Mouse (Mus musculus): ENCODE results near the gene Ppfia1.

Ppfia1 gene

GRCm38 (mm10) chr7:144427460-144427859 lies 126.1 kb downstream of the Ppfia1 start:
- DNase-seq (ENCODE audit: low spot score) = no peak

All from left cerebral cortex, adult 11 months (tissue).